Mouse (Mus musculus) embryonic fibroblast, embryonic 13.5 days (primary cell): ENCODE measurements at regions not wholly inside any gene's neighbourhood (a gene's known extent, or its start where the extent isn't known, plus 50 kb on each side); places are given as distances from the start of the nearest gene placed in this dataset.

Experiments
- CTCF ChIP-seq: IDR thresholded peaks from 2 replicates; pipeline ENCODE4 v1.5.1; 2011; ENCODE audit warnings: mild to moderate bottlenecking, control low read depth, low read length, moderate library complexity, borderline replicate concordance; ENCODE audit not compliant: insufficient read depth
- POLR2A ChIP-seq: IDR thresholded peaks from 2 replicates; pipeline ENCODE4 v1.6.1; 2011; ENCODE audit warnings: low read depth, mild to moderate bottlenecking, control low read depth, low read length, moderate library complexity

- TF ChIP-seq CTCF (no peak), POLR2A (no peak)
Measured at GRCm38 (mm10) chr17:87566296-87566695, 69.5 kb upstream of the Epcam start.
